Mouse (Mus musculus): Measurements from ENCODE around the gene Entpd7.

Entpd7 gene

DNA sequence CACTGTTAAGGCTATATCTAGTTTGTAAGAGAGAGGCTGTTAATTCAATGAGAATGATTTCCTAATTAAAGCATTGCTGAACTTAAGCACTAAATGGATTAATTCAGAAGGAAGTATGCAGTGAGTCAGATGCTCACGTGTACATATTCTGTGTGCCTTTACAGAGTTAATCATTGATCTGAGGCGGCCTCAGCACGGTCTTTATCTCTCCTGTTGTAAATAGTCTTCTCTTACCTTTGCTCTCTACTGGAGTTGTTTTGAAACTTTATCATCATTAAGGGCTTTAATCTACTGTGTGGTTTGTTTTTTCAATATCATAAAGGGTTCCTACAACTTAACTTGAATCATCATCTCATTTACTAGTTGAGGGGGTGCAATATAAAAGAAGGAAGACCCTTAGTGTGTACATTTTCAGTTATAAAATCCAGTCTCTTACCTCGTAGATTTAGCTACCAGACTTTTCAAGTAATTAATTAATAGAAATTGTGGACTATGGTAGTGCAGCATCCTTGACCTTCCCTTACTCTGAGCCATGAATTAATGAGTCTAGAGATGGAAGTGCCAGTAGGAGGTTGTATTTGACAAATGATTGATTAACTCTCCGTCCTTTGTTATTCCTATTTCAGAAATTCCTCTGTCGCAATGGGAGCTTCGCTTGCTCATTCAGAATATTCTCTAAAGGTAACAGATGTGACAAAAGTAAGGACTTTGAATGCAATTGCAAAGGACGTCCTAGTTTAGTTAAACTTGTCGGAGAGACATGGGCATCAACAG, 78.3 kb downstream of the Entpd7 start:
- no peak for DNase-seq (ENCODE audit: extremely low spot score, low read depth, low spot score)

DNA sequence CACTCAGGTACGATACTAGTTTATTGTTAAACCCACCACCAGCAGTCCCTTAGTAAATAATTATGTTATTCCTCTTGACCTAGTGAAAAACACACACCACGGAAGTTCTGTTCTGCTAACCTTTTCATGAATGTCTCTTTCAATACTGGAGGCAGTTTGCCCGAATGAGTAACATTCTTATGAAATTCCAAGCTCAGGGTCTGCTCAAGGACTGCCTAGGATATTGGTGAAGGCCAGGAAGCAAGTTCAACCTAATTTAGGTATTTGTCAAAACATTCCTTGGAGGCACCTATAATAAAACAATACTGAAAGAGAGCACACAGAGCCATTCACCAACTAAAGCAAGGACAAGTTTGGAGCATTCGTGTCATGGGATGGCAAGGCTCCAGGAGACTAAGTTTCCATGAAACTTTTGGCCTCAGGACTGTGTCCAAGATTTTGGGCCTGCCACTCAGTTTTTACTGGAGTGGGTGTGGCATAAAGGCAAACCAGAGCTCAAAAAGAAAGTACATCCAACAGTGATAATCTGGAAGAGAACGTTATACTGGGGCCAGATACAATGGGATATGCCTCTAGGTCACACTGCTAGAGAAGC, 80.0 kb downstream of the Entpd7 start:
- no peak for DNase-seq (ENCODE audit: extremely low spot score, low read depth, low spot score)

DNA sequence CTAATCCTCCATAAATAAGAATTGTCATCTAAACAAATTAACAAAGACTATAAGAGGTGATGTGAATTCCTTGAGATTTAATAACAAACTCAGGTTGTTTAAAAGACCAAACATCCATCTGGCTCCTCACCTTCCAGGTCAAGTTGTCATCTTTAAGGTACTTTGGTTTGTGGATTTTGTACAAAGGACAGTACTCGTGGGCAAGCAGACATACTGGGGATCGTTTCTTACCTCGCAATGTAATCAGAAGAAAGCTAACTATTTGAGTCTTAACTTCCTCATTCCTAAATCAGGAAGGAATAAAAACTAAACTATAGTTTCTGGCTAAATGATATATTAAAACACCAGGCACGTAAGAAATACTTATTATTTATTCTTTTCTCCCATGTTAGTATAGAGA, 81.1 kb downstream of the Entpd7 start:
- DNase-seq (ENCODE audit: extremely low spot score, low read depth, low spot score), result no peak

DNA sequence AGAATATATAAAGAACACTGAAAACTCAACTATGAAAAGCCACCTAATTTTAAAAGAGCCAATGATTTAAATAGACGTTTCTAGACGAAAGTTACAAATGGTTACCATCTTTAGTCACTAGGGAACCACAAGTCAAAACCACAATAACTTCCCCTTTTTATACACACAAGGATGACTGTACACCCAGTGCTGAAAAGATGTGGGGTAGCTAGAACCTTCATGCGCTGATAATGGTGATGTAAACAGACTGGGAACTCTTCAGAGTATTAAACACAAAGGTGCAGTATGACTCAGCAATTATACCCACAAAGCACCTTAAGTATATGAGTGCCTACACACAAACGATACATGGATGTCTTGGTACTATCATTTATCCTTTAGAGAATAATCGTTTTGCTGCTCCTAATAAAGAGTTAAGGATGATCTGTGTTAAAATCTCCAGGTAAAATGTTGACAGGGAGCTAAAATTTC, 82.1 kb downstream of the Entpd7 start:
- no peak for DNase-seq (ENCODE audit: extremely low spot score, low read depth, low spot score)

DNA sequence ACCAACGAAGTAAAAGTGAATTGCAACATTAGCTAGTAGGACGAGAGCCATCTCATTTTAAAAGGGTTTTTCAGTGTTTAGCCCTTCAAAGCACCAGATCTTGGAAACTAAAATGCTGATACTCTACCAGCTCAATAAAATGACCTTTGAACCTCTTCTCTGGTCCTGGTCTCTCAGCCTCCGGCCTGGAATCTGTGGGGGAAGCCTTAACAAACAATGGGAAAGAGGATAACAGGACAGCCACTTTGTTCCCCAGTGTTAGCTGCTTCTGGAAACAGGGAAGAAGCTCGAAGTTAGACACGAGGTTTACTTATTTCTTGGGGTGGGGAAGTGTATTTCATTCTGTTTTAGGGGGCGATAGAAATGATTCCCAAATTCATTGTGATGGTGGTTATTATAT, 82.8 kb downstream of the Entpd7 start:
- no peak for DNase-seq (ENCODE audit: extremely low spot score, low read depth, low spot score)

DNA sequence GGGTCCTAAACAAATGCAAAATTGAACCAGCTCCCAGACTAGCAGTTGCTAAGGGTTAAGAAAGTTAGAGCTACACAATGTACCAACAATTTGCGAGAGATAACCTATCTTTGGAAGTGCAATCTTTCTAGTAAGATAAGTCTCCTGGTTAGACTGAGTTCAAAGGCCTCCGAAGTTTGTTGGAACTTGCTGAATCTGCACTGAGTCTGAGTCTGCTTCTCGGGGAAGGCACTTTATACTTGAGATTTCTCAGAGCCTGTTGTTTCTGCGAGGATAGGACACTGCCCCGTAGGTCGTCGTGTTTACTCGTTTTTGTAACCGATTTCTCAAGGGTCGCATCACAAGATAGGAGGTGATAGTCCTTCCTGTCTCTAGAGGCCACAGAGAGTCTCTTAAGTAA, 86.0 kb downstream of the Entpd7 start:
- DNase-seq (ENCODE audit: extremely low spot score, low read depth, low spot score), result no peak

DNA sequence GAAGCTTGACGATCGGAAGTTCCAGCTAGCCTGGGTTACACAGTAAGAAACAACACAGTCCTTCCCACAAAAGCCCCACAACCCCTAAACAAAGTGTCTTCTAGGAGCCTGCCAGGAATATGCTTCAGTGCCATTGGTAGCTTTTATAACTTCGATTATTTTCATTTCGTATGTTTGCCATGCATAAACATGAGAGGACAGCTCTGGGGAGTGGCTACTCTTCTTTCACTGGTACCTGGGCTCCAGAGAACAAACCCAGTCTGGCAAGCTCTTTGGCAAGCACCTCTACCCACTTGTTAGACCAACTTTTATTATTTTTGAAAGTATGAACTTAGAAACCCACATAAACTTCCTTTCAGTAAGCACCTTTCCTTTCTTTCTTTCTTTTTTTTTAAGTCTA, 87.1 kb downstream of the Entpd7 start:
- no peak for DNase-seq (ENCODE audit: extremely low spot score, low read depth, low spot score)

DNA sequence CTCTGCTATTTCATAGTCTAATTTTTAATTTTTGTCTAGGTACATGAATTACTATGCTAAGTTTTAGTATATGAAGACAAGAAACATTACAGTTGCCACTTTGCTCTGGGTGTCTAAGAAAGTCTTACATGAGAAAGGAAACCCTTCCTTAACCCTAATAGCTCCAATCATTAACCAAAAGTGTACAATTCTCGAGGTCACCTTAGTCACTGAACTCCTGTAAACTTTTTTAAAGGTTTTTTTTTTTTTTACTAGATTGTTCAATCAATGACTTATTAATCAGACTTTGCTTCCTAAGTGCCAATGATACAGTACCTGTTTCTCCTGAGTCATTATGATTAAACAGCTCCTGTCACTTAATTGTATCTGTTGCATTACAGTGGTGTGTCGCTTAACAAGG, 87.8 kb downstream of the Entpd7 start:
- DNase-seq (ENCODE audit: extremely low spot score, low read depth, low spot score), result no peak

DNA sequence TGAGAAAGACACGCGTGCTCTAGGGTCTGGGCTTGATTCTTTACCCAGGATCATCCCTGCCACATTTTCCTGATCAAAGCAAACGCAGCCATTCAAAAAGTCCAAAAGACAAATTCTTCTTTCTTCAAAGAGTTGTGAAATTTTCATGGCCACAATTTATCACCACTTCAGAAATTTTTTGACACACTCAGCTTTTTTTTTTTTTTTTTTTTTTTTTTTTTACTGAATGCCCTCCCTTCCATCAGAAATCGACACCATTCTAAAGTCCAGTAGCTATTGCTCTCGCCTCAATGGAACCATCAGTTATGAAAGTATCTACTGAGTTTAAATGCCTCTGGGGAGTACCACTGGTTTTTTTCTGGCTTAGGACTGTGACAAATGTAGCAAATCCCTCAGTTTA, 90.9 kb downstream of the Entpd7 start:
- no peak for DNase-seq (ENCODE audit: extremely low spot score, low read depth, low spot score)

DNA sequence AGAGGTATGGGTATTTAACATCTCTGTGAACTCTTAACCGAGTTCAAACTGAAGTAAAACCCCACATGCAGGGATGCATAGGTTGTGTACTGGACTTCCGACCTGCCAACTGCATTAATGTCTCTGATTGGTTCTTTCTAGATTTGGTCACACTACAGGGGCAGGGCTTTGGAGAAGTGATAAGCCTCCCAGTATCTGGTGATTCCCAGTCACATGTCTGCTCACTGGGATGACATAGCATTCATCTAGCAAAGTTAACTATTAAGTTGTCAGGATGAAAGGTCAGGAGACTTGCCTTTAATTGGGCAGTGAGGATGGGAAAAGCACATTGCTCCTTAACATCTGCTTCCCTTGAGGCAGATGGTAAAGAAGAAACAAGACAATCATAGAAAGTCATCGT, 92.5 kb downstream of the Entpd7 start, which contains the start of gene Abcc2:
Gene Abcc2 (plus strand): TSS at position 213 of the 400 bp plus-strand sequence.
- no peak for DNase-seq (ENCODE audit: extremely low spot score, low read depth, low spot score)

All from hindlimb bud, embryonic 11.5 days (tissue).